Mouse (Mus musculus) spleen, adult 2 months (tissue): Measurements from ENCODE around the gene Pex10.

Experiments used
- CTCF ChIP-seq: fragments of 200-500 bp; IDR thresholded peaks from 2 replicates; pipeline ENCODE4 v1.5.1; 2011; ENCODE audit warnings: mild to moderate bottlenecking, inconsistent platforms; ENCODE audit not compliant: insufficient read depth, insufficient read length, insufficient replicate concordance; ENCODE audit errors: extremely low read depth
- POLR2A ChIP-seq: fragments of 200-500 bp; IDR thresholded peaks from 2 replicates; pipeline ENCODE4 v1.6.1; 2011; ENCODE audit warnings: low read depth, low read length, inconsistent platforms

GRCm38 (mm10) chr4:155095238-155095900 lies 28.6 kb downstream of the Pex10 start:
- TF ChIP-seq CTCF: peak; percentile 94; the same call in 1 of the 2 replicates
- no peak for TF ChIP-seq POLR2A
